Mouse (Mus musculus): ENCODE results near the gene Olfr1180. TPM values are rescaled to one million over a fixed set of nuclear protein-coding genes. Genes with fewer than 3 reads are reported as not detected.
"Not testable (repeated sequence)": the region's sequence is repeated elsewhere in the genome, so short reads cannot be mapped to it uniquely, and the experiment has no call there.

Gene Olfr1180
- total RNA-seq (2021) = not detected

- no peak for DNase-seq
Measured at GRCm38 (mm10) chr2:88419051-88419450, at the start of gene Olfr1180. TSS of gene Olfr1180 (minus strand) at chr2:88419151.

GRCm38 (mm10) chr2:88454567-88454966 is 35.6 kb upstream of the Olfr1180 start, which contains the start of gene Olfr1183:
TSS of gene Olfr1183 (plus strand) at chr2:88454867.
- not testable (repeated sequence) for DNase-seq

- no peak for DNase-seq
Measured at GRCm38 (mm10) chr2:88449031-88449430, 30.1 kb upstream of the Olfr1180 start, which contains the start of gene Gm13757. TSS of gene Gm13757 (minus strand) at chr2:88449131.

GRCm38 (mm10) chr2:88426071-88426470 is 7.1 kb upstream of the Olfr1180 start, which contains the start of gene Olfr1181:
TSS of gene Olfr1181 (minus strand) at chr2:88426171.
- no peak for DNase-seq

DNA sequence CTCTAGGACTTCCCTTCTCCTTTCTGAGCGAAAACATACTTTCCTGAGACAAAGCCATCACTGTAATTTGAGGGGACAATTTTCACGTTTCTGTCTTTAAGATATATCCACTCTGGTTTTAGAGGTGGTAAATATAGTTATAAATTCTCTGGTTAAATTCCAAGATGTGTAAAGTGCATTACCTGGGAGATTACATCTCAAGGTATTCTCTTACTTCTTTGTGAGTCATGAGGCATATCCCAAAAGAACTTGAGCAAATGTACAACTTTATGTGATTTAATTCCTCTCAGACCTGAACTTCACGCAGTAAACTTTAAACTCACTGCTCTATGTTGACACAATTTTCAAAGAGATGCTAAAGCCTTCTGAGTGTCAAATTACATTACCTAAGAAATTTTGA is 12.6 kb downstream of the Olfr1180 start, which contains the start of gene Olfr1179:
Gene Olfr1179, minus strand, starts transcription at position 101 of the 400 bp plus-strand sequence.
- DNase-seq = no peak

- no peak for DNase-seq
Measured at GRCm38 (mm10) chr2:88386762-88387161, 32.2 kb downstream of the Olfr1180 start, which contains the start of gene Olfr1178. TSS of gene Olfr1178 (plus strand) at chr2:88387062.

Other genes with a start within 250 kb of the Olfr1180 start
- gene Olfr1168, start 237.3 kb downstream of the Olfr1180 start, total RNA-seq (2021) = not detected
- gene Olfr1170, start 190.8 kb downstream of the Olfr1180 start, total RNA-seq (2021) = not detected
- not detected for gene Olfr1173, start 139.3 kb downstream of the Olfr1180 start, total RNA-seq (2021)
- gene Olfr1174-ps, start 104.0 kb downstream of the Olfr1180 start, total RNA-seq (2021) = not detected
- not detected for gene Olfr1175-ps, start 91.9 kb downstream of the Olfr1180 start, total RNA-seq (2021)
- not detected for gene Olfr1176, start 82.4 kb downstream of the Olfr1180 start, total RNA-seq (2021)
- gene Olfr1177-ps, start 72.7 kb downstream of the Olfr1180 start, total RNA-seq (2021) = not detected
- gene Olfr1178, start 32.1 kb downstream of the Olfr1180 start, total RNA-seq (2021) = not detected
- gene Olfr1179, start 12.7 kb downstream of the Olfr1180 start, total RNA-seq (2021) = not detected
- not detected for gene Olfr1181, start 7.0 kb upstream of the Olfr1180 start, total RNA-seq (2021)
- not detected for gene Gm13757, start 30.0 kb upstream of the Olfr1180 start, total RNA-seq (2021)
- gene Olfr1183, start 35.7 kb upstream of the Olfr1180 start, total RNA-seq (2021) = not detected
- gene Olfr1184, start 64.4 kb upstream of the Olfr1180 start, total RNA-seq (2021) = not detected
- gene Olfr1185-ps1, start 74.2 kb upstream of the Olfr1180 start, total RNA-seq (2021) = not detected
- gene Olfr1186, start 99.4 kb upstream of the Olfr1180 start, total RNA-seq (2021) = not detected
- gene Olfr1188, start 137.8 kb upstream of the Olfr1180 start, total RNA-seq (2021) = not detected
- not detected for gene Olfr1189, start 167.3 kb upstream of the Olfr1180 start, total RNA-seq (2021)
- under 1 TPM; 0.05 to 0.07 TPM for gene Olfr1191-ps1, start 221.4 kb upstream of the Olfr1180 start, total RNA-seq (2021)
- gene Olfr1192-ps1, start 229.4 kb upstream of the Olfr1180 start, total RNA-seq (2021) = not detected